Mouse (Mus musculus) spleen, adult 18-20 months (tissue): Measurements from ENCODE around the gene Nr2c2ap.

Experiments
- DNase-seq, 2 experiments: peaks; one replicate each; pipeline ENCODE4 v3.0.0; 2022; ENCODE audit warnings: mixed read lengths in 2 of 2

Gene Nr2c2ap

DNA sequence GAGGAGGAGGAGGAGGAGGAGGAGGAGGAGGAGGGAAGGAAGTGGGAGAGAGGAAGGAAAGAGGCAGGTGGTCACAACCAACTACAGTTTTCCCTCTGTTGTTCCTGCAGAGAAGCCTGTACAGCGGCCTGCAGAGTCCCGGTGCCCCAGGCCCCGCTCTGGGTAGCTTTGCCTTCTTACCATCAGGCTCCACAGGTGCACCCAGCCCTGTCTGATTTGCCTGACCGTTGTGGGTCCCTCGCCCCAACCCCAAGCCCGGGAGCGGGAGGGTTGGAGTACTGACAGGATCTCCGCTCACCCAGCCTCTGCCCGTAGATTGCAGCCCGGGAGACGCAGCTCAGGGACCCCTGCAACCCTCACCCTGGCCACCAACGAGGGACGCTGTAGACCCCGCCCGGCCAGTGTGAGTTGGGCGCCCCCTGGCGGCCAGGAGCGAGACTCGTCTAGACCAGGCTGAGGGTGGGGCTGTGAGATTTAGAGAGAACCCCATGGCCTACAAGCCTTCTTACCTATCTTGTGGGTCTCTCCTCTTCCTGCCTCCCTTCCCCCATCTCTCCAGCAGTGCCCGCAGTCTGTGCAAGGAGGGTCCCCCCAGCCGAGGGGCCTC is 35.5 kb downstream of the Nr2c2ap start:
- DNase-seq: peak; percentile 54 to 80

DNA sequence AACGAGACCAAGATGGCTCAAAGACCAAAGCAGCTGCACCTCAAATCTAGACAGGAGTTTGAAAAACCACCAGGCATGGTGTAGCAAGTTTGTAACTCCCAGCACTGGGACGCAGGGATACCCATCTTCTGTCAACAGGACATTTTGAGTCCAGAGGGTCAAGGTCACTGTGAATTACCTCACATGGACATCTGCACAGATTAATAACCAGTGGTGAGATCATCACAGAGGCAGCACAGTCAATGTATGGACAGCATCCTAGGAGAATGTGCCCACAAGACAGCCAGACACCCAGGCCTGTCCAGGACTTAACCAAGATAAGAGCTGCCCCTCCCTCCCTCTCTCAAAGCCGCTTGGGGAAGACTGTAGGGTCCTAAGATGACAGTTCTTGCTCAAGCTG is 39.0 kb downstream of the Nr2c2ap start:
- DNase-seq: no peak

DNA sequence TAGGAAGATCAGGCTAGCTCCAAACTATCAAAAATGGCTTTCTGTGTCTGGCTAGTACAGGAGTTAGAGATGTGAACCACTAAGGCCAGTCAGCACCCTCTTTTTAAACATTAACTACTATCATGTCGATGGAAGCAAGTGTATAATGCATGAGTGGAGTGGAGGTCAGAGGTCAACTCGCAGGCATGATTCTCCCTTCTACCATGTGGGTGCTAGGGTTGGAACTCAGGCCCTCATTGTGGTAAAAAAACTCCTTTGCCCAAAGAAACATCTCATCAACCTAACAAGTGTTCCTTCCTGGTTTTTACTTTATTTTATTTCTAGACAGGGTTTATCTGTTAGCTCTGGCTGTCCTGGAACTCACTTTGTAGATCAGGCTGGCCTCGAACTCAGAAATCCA is 39.6 kb downstream of the Nr2c2ap start:
- no peak for DNase-seq

DNA sequence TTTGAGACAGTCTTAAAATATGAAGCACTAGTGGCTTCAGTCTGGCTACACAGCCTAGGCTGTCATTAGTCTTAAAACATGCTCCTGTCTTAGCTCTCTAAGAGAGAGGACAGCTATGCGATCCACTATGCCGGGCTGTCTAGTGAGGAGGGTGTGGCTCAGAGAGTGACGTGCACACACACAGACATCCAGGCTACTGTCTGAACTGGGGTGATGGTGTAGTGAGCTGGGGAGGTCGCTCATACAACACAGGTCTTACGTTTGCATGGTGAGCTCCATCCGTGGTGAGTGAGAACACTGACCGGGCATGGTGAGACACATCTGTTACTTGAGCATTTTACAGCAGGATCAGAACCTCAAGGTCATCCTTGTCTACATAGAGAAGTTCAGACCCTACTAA is 40.1 kb downstream of the Nr2c2ap start:
- no peak for DNase-seq

DNA sequence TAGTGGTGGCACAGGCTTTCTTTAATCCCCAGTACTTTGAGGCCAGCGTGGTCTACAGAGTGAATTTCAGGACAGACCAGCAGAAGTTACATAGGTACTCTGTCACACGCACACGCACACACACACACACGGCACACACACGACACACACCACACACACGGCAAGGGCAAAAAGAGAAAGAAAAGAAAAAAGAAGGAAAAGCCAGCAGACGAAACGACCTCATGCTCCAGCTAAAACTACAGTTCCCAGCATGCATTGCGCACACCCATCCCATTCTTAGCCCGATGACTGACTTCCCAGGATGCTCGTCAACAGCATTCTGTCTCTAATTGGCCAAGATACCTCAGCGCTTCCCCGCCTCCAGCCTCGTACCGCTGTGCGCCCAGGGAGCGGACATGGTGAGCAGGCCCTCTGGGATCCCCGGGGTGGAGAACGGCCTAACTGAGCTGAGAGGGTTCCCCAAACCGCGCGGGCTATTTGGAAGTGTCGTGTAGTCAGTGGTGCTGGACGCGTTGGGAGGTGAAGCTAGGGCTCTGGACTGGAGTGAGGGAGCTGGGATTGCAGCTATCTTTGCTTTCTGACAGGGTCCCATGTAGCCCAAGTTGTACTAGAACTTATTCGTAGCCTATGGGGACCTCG is 41.0 kb downstream of the Nr2c2ap start, which contains the start of gene Tmem161a:
Tmem161a (plus strand) TSS at position 314 of the 639 bp plus-strand sequence.
- peak; percentile 78 to 80 for DNase-seq

DNA sequence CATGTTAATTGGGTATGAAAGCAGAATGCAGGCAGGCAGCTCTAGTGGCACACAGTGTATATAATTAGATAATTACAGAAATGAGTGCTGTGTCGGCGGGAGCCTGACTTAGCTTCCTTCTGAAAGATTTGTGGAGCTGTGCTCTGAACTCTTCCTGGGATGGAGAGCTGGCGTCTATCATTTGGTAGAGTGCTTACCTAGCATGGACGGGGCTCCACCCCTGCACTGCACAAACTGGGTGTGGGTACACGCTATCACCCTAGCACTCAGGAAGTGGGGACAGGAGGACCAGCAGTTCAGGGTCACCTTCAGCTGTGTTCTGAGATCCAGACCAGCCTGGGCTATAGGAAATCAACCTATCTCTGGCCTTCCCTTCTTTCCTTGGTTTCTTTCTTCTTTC is 42.2 kb downstream of the Nr2c2ap start:
- no peak for DNase-seq

DNA sequence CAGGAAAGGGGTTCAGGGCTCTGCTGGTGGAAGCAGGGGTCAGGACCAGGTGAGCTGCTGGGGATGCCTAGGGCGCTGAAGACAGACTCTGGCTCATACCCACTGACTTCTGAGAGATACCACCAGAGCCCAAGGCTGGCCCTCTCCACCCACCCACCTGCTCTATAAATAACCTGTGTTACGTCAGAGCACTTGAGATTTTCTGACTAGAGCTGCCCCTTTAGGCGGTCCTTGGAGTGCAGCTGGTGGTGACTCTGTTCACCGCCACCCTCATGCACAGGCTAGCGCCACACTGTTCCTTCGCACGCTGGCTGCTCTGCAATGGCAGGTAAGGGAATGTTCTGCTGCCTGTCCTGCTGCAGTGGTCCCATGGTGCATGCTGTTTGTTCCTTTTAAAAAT is 42.9 kb downstream of the Nr2c2ap start:
- DNase-seq: no peak

DNA sequence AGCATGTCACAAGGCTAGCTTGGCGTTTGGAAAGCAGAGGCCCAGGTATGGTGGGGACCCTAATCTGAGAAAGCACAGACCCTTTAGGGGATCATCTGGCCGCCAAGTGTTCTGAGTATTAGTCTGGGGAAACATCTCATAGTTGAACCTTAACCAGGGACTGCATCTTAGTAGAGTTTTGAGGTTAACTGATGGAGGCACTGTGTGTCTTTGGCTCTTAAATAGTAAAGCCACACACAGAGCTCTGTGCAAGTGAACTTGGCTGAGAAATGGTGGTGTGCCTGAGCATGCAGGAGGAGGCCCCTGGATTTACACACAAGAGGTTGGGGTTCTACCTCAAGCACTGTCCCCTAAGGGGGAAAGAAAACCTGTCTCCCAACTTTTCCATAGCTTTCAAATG is 47.1 kb downstream of the Nr2c2ap start:
- DNase-seq: no peak

DNA sequence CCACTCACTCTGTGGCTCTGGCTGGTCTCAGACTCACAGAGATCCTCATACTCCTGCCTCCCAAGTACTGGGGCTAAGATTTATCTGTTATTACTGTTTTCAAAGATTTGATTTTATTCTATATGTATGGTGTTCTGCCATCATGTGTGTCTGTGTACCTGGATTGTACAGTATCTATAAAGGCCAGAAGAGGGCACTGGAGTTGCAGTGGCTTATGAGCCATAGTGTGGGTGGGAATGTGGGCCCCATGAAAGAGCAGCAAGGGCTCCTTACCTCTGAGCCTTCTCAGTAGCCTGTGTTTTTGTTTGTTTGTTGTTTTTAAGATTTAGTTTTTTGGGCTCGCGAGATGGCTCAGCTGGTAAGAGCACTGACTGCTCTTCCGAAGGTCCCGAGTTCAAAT is 47.9 kb downstream of the Nr2c2ap start:
- DNase-seq: no peak

DNA sequence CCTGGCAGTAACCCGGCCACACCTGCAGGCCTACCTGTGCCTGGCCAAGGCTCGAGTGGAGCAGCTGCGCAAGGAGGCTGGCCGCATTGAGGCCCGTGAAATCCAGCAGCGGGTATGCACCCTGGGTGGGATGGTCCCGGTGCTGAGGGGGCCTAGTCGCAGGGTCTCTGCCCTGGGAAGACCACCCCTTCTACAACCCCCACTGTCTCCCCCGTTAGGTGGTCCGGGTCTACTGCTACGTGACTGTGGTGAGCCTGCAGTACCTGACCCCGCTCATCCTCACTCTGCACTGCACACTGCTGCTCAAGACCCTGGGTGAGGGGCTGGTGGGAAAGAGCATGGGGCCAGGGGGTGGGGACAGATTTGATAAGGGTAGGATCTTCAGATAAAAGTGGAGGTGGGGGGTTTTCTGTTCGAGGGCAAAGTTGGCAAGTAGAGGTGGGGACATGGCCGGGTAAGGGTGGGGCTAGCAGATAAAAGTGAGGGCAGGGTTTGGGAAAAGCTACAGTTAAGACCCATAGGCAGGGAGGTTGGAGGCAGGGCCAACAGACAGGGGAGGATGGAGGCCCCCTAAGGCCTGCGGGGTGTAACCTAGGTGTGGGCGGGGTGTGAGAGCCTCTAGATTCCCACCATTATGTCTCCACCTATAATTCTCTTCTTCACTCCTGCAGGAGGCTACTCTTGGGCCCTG is 50.2 kb downstream of the Nr2c2ap start:
- no peak for DNase-seq

DNA sequence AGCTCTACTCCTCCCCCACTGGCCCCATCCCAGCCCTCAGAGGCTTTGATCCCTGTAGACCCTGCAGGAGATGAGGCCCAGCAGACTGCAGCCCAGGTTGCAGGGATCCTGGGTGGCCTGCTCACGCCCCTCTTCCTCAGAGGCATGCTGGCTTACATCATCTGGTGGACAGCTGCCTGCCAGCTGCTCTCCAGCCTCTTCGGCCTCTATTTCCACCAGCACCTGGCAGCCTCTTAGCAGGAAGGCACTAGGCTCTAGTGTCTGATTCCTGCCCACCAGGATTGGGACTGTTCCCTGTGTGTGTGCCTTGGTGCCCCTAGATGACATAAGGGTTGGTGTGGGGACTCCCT is 50.7 kb downstream of the Nr2c2ap start:
- DNase-seq: no peak

DNA sequence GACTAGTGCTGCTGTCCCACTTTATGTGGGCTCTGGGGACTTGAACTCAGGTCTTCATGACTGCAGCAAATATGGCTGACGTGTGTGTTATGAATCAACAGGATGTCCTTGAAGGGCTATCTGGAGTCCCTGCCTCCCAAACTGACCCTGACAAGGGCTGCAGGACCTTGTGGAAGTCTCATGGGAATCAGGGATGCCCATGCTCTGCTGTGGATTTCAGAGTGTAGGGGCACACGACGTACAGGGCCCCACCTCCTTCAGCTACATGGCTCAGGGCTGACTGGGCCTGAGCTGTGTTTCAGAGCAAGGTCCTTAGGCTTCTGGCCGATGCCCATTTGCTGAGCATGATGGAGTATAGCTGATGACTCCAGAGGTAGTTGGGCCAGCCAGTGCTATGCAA is 52.1 kb downstream of the Nr2c2ap start:
- DNase-seq: no peak
